Mouse (Mus musculus) liver, embryonic 16.5 days (tissue): Measurements from ENCODE around the gene Hist1h3c. TPM values are rescaled to one million over a fixed set of nuclear protein-coding genes. Genes with fewer than 3 reads are reported as not detected.

Experiments used
- ATAC-seq: fragments of 200-750 bp; cut with Nextera tagmentation; 2 replicates; pipeline ENCODE4 v1.8.0; 2017; ENCODE audit warnings: low read depth, mild to moderate bottlenecking, moderate number of reproducible peaks, moderate library complexity
- H3K27ac ChIP-seq: fragments of 300-500 bp; sonication (generic); 2 replicates; pipeline ENCODE4 v1.5.1; 2014; ENCODE audit warnings: mild to moderate bottlenecking, low read length
- H3K27me3 ChIP-seq: fragments of 300-500 bp; sonication (generic); 2 replicates; pipeline ENCODE4 v1.6.1; 2014; ENCODE audit warnings: low read depth, low read length, mixed read lengths; ENCODE audit not compliant: control insufficient read depth, insufficient read depth
- H3K36me3 ChIP-seq: fragments of 300-500 bp; sonication (generic); 2 replicates; pipeline ENCODE4 v1.6.1; 2014; ENCODE audit warnings: mild to moderate bottlenecking; ENCODE audit not compliant: control insufficient read depth, insufficient read depth
- H3K4me1 ChIP-seq: fragments of 300-500 bp; sonication (generic); 2 replicates; pipeline ENCODE4 v1.6.1; 2014; ENCODE audit warnings: low read depth, low read length, mixed read lengths; ENCODE audit not compliant: control insufficient read depth
- H3K4me2 ChIP-seq: fragments of 300-500 bp; sonication (generic); 2 replicates; pipeline ENCODE4 v1.6.1; 2014; ENCODE audit warnings: low read depth, low read length, mixed read lengths
- H3K4me3 ChIP-seq: fragments of 300-500 bp; sonication (generic); 2 replicates; pipeline ENCODE4 v1.5.1; 2014; ENCODE audit warnings: low read depth, mild to moderate bottlenecking, low read length
- H3K9ac ChIP-seq: fragments of 300-500 bp; sonication (generic); 2 replicates; pipeline ENCODE4 v1.6.1; 2014; ENCODE audit warnings: low read depth, low read length
- H3K9me3 ChIP-seq: fragments of 300-500 bp; sonication (generic); replicated peaks from 2 replicates; pipeline ENCODE4 v1.6.1; 2016; ENCODE audit warnings: low read length; ENCODE audit not compliant: control insufficient read depth
- WGBS: fragments of 180-500 bp; shearing (Covaris S2); extraction: QIAGEN DNeasy Blood & Tissue Kit; methylation state at CpG from one replicate; pipeline ENCODE4 v1.1.7; 2014; ENCODE audit not compliant: insufficient replicate concordance; 5-methylcytosine and 5-hydroxymethylcytosine counted together
- polyA plus RNA-seq: library from polyadenylated mRNA; unstranded; fragments of >200 nt; fragmentation: Nextera tagmentation; extraction: Ambion mirVana; gene quantifications from 2 replicates; pipeline ENCODE4 v1.2.1, GENCODE M21; 2015

Gene Hist1h3c
- polyA plus RNA-seq, 1 experiment from 2014 or later, result 4.4 TPM

- peaks cover 32% of the 10 kb centered on the region for H3K4me1 ChIP-seq
- peak overlapping the region; percentile 71 for H3K9ac ChIP-seq
- no peaks in the 10 kb centered on the region for H3K27me3 ChIP-seq
- 60% methylated on average over 4 of the region's 4 CpGs for WGBS
- no peaks in the 10 kb centered on the region for H3K36me3 ChIP-seq
- ATAC-seq, result no peak
- H3K9me3 ChIP-seq, result no peaks in the 10 kb centered on the region
- peak overlapping the region; percentile 66 for H3K4me3 ChIP-seq
- peak overlapping the region; percentile 100 for H3K27ac ChIP-seq
- H3K4me2 ChIP-seq, result peak overlapping the region; percentile 76
Measured at GRCm38 (mm10) chr13:23743963-23744362, 1.4 kb downstream of the Hist1h3c start.

GRCm38 (mm10) chr13:23743215-23743614, 2.2 kb downstream of the Hist1h3c start:
- H3K9ac ChIP-seq, result peak overlapping the region; percentile 38
- 81% methylated on average over 5 of the region's 5 CpGs for WGBS

GRCm38 (mm10) chr13:23742007-23742406, 3.4 kb downstream of the Hist1h3c start:
- H3K4me3 ChIP-seq, result peak overlapping the region; percentile 36
- no peaks in the 10 kb centered on the region for H3K27me3 ChIP-seq
- peak overlapping the region; percentile 54 for H3K4me2 ChIP-seq

More at GRCm38 (mm10) chr13:23743215-23743614, 2.2 kb downstream of the Hist1h3c start:
- Histone ChIP-seq H3K4me2 (peak overlapping the region; percentile 53), H3K4me3 (peak overlapping the region; percentile 46), H3K27me3 (no peaks in the 10 kb centered on the region), H3K36me3 (no peaks in the 10 kb centered on the region), H3K4me1 (peaks cover 28% of the 10 kb centered on the region), H3K9me3 (no peaks in the 10 kb centered on the region), H3K27ac (peak overlapping the region; percentile 88)
- ATAC-seq, result no peak

GRCm38 (mm10) chr13:23740910-23741309, 4.5 kb downstream of the Hist1h3c start:
- H3K9me3 ChIP-seq, result no peaks in the 10 kb centered on the region
- 27% methylated on average over 5 of the region's 5 CpGs for WGBS
- peak overlapping the region; percentile 87 for H3K9ac ChIP-seq
- H3K4me3 ChIP-seq, result peak overlapping the region; percentile 63
- H3K4me1 ChIP-seq, result peaks cover 21% of the 10 kb centered on the region
- H3K27me3 ChIP-seq, result no peaks in the 10 kb centered on the region
- H3K27ac ChIP-seq, result peak overlapping the region; percentile 99
- H3K36me3 ChIP-seq, result no peaks in the 10 kb centered on the region
- ATAC-seq, result no peak
- H3K4me2 ChIP-seq, result peak overlapping the region; percentile 82

More at GRCm38 (mm10) chr13:23742007-23742406, 3.4 kb downstream of the Hist1h3c start:
- H3K9ac ChIP-seq, result peak overlapping the region; percentile 61
- no peaks in the 10 kb centered on the region for H3K9me3 ChIP-seq
- no peaks in the 10 kb centered on the region for H3K36me3 ChIP-seq
- ATAC-seq, result no peak
- peaks cover 21% of the 10 kb centered on the region for H3K4me1 ChIP-seq
- H3K27ac ChIP-seq, result peak overlapping the region; percentile 86

GRCm38 (mm10) chr13:23740256-23740840, 5.1 kb downstream of the Hist1h3c start:
- H3K9ac ChIP-seq, result peak overlapping the region; percentile 87
- H3K4me1 ChIP-seq, result peaks cover 21% of the 10 kb centered on the region
- H3K27me3 ChIP-seq, result no peaks in the 10 kb centered on the region
- peak overlapping the region; percentile 63 for H3K4me3 ChIP-seq
- no peaks in the 10 kb centered on the region for H3K9me3 ChIP-seq
- ATAC-seq, result no peak
- peak overlapping the region; percentile 99 for H3K27ac ChIP-seq
- no peaks in the 10 kb centered on the region for H3K36me3 ChIP-seq
- H3K4me2 ChIP-seq, result peak overlapping the region; percentile 82
- whole genome bisulfite sequencing, result 22% methylated on average over 13 of the region's 13 CpGs

GRCm38 (mm10) chr13:23739922-23740252, 5.5 kb downstream of the Hist1h3c start:
- H3K4me2 ChIP-seq, result peak overlapping the region; percentile 82
- peak overlapping the region; percentile 99 for H3K27ac ChIP-seq
- peak overlapping the region; percentile 63 for H3K4me3 ChIP-seq
- no peak for ATAC-seq
- no peaks in the 10 kb centered on the region for H3K9me3 ChIP-seq
- no peaks in the 10 kb centered on the region for H3K36me3 ChIP-seq
- H3K27me3 ChIP-seq, result no peaks in the 10 kb centered on the region
- H3K4me1 ChIP-seq, result peaks cover 21% of the 10 kb centered on the region
- H3K9ac ChIP-seq, result peak overlapping the region; percentile 87
- WGBS, result 0% methylated on average over 14 of the region's 14 CpGs

GRCm38 (mm10) chr13:23739069-23739921, 6.1 kb downstream of the Hist1h3c start:
- no peaks in the 10 kb centered on the region for H3K9me3 ChIP-seq
- H3K9ac ChIP-seq, result peak overlapping the region; percentile 87
- ATAC-seq, result peak; percentile 81
- H3K4me2 ChIP-seq, result peak overlapping the region; percentile 82
- H3K27ac ChIP-seq, result peak overlapping the region; percentile 99
- H3K4me3 ChIP-seq, result peak overlapping the region; percentile 63
- no peaks in the 10 kb centered on the region for H3K27me3 ChIP-seq
- H3K36me3 ChIP-seq, result no peaks in the 10 kb centered on the region
- peaks cover 21% of the 10 kb centered on the region for H3K4me1 ChIP-seq
- under 1% methylated on average over 39 of the region's 39 CpGs for whole genome bisulfite sequencing

GRCm38 (mm10) chr13:23738677-23739068, 6.7 kb downstream of the Hist1h3c start, which contains the start of gene Hist1h1c:
Hist1h1c (plus strand) TSS chr13:23738808.
- Histone ChIP-seq H3K9me3 (no peaks in the 10 kb centered on the region), H3K4me3 (peak within 1 kb of the TSS; percentile 63), H3K9ac (peak within 1 kb of the TSS; percentile 87), H3K4me2 (peak within 1 kb of the TSS; percentile 82), H3K36me3 (no peaks in the 10 kb centered on the region), H3K27me3 (no peaks in the 10 kb centered on the region), H3K4me1 (peaks cover 18% of the 10 kb centered on the region), H3K27ac (peak within 1 kb of the TSS; percentile 99)
- peak; percentile 79 for ATAC-seq
- 0% methylated on average over 33 of the region's 38 CpGs for WGBS

GRCm38 (mm10) chr13:23738041-23738440, 7.4 kb downstream of the Hist1h3c start:
- Histone ChIP-seq H3K9me3 (no peaks in the 10 kb centered on the region), H3K4me3 (peak overlapping the region; percentile 63), H3K9ac (peak overlapping the region; percentile 30; the same call in 1 of the 2 replicates), H3K36me3 (no peaks in the 10 kb centered on the region), H3K4me2 (peak overlapping the region; percentile 82), H3K27me3 (no peaks in the 10 kb centered on the region), H3K4me1 (peaks cover 14% of the 10 kb centered on the region), H3K27ac (peak overlapping the region; percentile 99)
- ATAC-seq, result no peak
- 20% methylated on average over 4 of the region's 4 CpGs for WGBS
